Mouse (Mus musculus): ENCODE data around the gene Doc2b. TPM values are rescaled to one million over a fixed set of nuclear protein-coding genes. Genes with fewer than 3 reads are reported as not detected.

Gene Doc2b
- polyA plus RNA-seq, 1 experiment from 2014 or later, result 0.50 TPM

- 0 out of 2 replicates have a peak, but pooled peaks cover 4% of the 10 kb centered on the region for H3K27me3 ChIP-seq
- no peak for ATAC-seq (ENCODE audit: low FRiP score, low read depth)
- H3K4me1 ChIP-seq, result 0 out of 2 replicates have a peak, but pooled peaks cover 3% of the 10 kb centered on the region
- H3K4me3 ChIP-seq, result no peak overlapping the region
- WGBS, result 87% methylated on average over 5 of the region's 5 CpGs
- no peaks in the 10 kb centered on the region for H3K36me3 ChIP-seq
- no peak overlapping the region for H3K9ac ChIP-seq (replicated peaks)
- no peak overlapping the region for H3K4me2 ChIP-seq (replicated peaks)
- no peaks in the 10 kb centered on the region for H3K9me3 ChIP-seq
- H3K27ac ChIP-seq (replicated peaks), result no peak overlapping the region
Measured at GRCm38 (mm10) chr11:75783799-75784198, 12.1 kb downstream of the Doc2b start.

GRCm38 (mm10) chr11:75781919-75782318, 13.9 kb downstream of the Doc2b start:
- Histone ChIP-seq H3K4me1 (no peaks in the 10 kb centered on the region), H3K4me2 (replicated peaks) (no peak overlapping the region), H3K27me3 (0 out of 2 replicates have a peak, but pooled peaks cover 4% of the 10 kb centered on the region), H3K36me3 (no peaks in the 10 kb centered on the region), H3K9ac (replicated peaks) (no peak overlapping the region), H3K27ac (replicated peaks) (no peak overlapping the region), H3K9me3 (no peaks in the 10 kb centered on the region), H3K4me3 (no peak overlapping the region)
- WGBS, result 21% methylated on average over 6 of the region's 6 CpGs
- no peak for ATAC-seq (ENCODE audit: low FRiP score, low read depth)

GRCm38 (mm10) chr11:75775919-75776318, 19.9 kb downstream of the Doc2b start:
- no peak overlapping the region for H3K9ac ChIP-seq (replicated peaks)
- no peak overlapping the region for H3K27ac ChIP-seq (replicated peaks)
- no peak overlapping the region for H3K4me2 ChIP-seq (replicated peaks)
- no peak for ATAC-seq (ENCODE audit: low FRiP score, low read depth)
- peaks cover 9% of the 10 kb centered on the region; the same call in 1 of the 2 replicates for H3K27me3 ChIP-seq
- no peaks in the 10 kb centered on the region for H3K9me3 ChIP-seq
- no peak overlapping the region for H3K4me3 ChIP-seq
- 89% methylated on average over 1 of the region's 1 CpGs for whole genome bisulfite sequencing
- no peaks in the 10 kb centered on the region for H3K36me3 ChIP-seq
- H3K4me1 ChIP-seq, result no peaks in the 10 kb centered on the region

- Histone ChIP-seq H3K27me3 (peaks cover 7% of the 10 kb centered on the region; the same call in 1 of the 2 replicates), H3K27ac (replicated peaks) (no peak overlapping the region), H3K4me3 (no peak overlapping the region), H3K9me3 (no peaks in the 10 kb centered on the region), H3K9ac (replicated peaks) (no peak overlapping the region), H3K36me3 (peaks cover 2% of the 10 kb centered on the region; the same call in 1 of the 2 replicates), H3K4me2 (replicated peaks) (no peak overlapping the region), H3K4me1 (peaks cover 7% of the 10 kb centered on the region)
- ATAC-seq (ENCODE audit: low FRiP score, low read depth), result no peak
- WGBS, result 85% methylated on average over 5 of the region's 5 CpGs
Measured at GRCm38 (mm10) chr11:75772562-75772961, 23.3 kb downstream of the Doc2b start.

- ATAC-seq (ENCODE audit: low FRiP score, low read depth), result peak; percentile 91
- Histone ChIP-seq H3K9ac (replicated peaks) (no peak overlapping the region), H3K9me3 (no peaks in the 10 kb centered on the region), H3K27me3 (peaks cover 7% of the 10 kb centered on the region; the same call in 1 of the 2 replicates), H3K27ac (replicated peaks) (0 out of 2 replicates have a peak overlapping the region, but pooled peaks have one; percentile 39), H3K4me3 (no peak overlapping the region), H3K4me1 (peaks cover 7% of the 10 kb centered on the region), H3K36me3 (peaks cover 34% of the 10 kb centered on the region), H3K4me2 (replicated peaks) (peak overlapping the region; percentile 41)
- WGBS, result under 1% methylated on average over 23 of the region's 23 CpGs
Measured at GRCm38 (mm10) chr11:75769206-75769605, 26.6 kb downstream of the Doc2b start.

- Histone ChIP-seq H3K4me1 (peaks cover 7% of the 10 kb centered on the region), H3K4me3 (no peak overlapping the region), H3K9me3 (no peaks in the 10 kb centered on the region), H3K4me2 (replicated peaks) (no peak overlapping the region), H3K27ac (replicated peaks) (peak overlapping the region; percentile 15; the same call in 1 of the 2 replicates), H3K27me3 (peaks cover 7% of the 10 kb centered on the region; the same call in 1 of the 2 replicates), H3K9ac (replicated peaks) (no peak overlapping the region), H3K36me3 (peaks cover 40% of the 10 kb centered on the region)
- 57% methylated on average over 6 of the region's 6 CpGs for WGBS
- ATAC-seq (ENCODE audit: low FRiP score, low read depth), result no peak
Measured at GRCm38 (mm10) chr11:75768091-75768989, 27.5 kb downstream of the Doc2b start.

- H3K9me3 ChIP-seq, result no peaks in the 10 kb centered on the region
- peaks cover 48% of the 10 kb centered on the region for H3K36me3 ChIP-seq
- WGBS, result 72% methylated on average over 2 of the region's 2 CpGs
- no peak for ATAC-seq (ENCODE audit: low FRiP score, low read depth)
- no peak overlapping the region for H3K4me2 ChIP-seq (replicated peaks)
- no peak overlapping the region for H3K4me3 ChIP-seq
- H3K27ac ChIP-seq (replicated peaks), result no peak overlapping the region
- H3K27me3 ChIP-seq, result peaks cover 7% of the 10 kb centered on the region; the same call in 1 of the 2 replicates
- H3K9ac ChIP-seq (replicated peaks), result no peak overlapping the region
- H3K4me1 ChIP-seq, result peaks cover 7% of the 10 kb centered on the region
Measured at GRCm38 (mm10) chr11:75767014-75767413, 28.8 kb downstream of the Doc2b start.

- Histone ChIP-seq H3K4me2 (replicated peaks) (no peak overlapping the region), H3K9ac (replicated peaks) (no peak overlapping the region), H3K27me3 (no peaks in the 10 kb centered on the region), H3K9me3 (no peaks in the 10 kb centered on the region), H3K4me3 (no peak overlapping the region), H3K4me1 (peaks cover 7% of the 10 kb centered on the region), H3K27ac (replicated peaks) (no peak overlapping the region), H3K36me3 (peaks cover 65% of the 10 kb centered on the region)
- ATAC-seq (ENCODE audit: low FRiP score, low read depth), result no peak
- WGBS, result 84% methylated on average over 8 of the region's 8 CpGs
Measured at GRCm38 (mm10) chr11:75765161-75765560, 30.7 kb downstream of the Doc2b start.

GRCm38 (mm10) chr11:75764521-75765023, 31.3 kb downstream of the Doc2b start:
- H3K4me1 ChIP-seq, result peaks cover 6% of the 10 kb centered on the region
- ATAC-seq (ENCODE audit: low FRiP score, low read depth), result no peak
- H3K4me2 ChIP-seq (replicated peaks), result no peak overlapping the region
- H3K27ac ChIP-seq (replicated peaks), result no peak overlapping the region
- H3K4me3 ChIP-seq, result no peak overlapping the region
- no peaks in the 10 kb centered on the region for H3K9me3 ChIP-seq
- H3K27me3 ChIP-seq, result no peaks in the 10 kb centered on the region
- 88% methylated on average over 4 of the region's 4 CpGs for WGBS
- H3K36me3 ChIP-seq, result peaks cover 70% of the 10 kb centered on the region
- H3K9ac ChIP-seq (replicated peaks), result no peak overlapping the region

- Histone ChIP-seq H3K4me2 (replicated peaks) (no peak overlapping the region), H3K4me1 (no peaks in the 10 kb centered on the region), H3K27me3 (no peaks in the 10 kb centered on the region), H3K9me3 (no peaks in the 10 kb centered on the region), H3K36me3 (peaks cover 85% of the 10 kb centered on the region), H3K27ac (replicated peaks) (no peak overlapping the region), H3K4me3 (no peak overlapping the region), H3K9ac (replicated peaks) (no peak overlapping the region)
- WGBS, result 83% methylated on average over 2 of the region's 2 CpGs
- ATAC-seq (ENCODE audit: low FRiP score, low read depth), result no peak
Measured at GRCm38 (mm10) chr11:75762708-75763107, 33.1 kb downstream of the Doc2b start.

GRCm38 (mm10) chr11:75760785-75761184, 35.1 kb downstream of the Doc2b start:
- H3K9me3 ChIP-seq, result no peaks in the 10 kb centered on the region
- no peaks in the 10 kb centered on the region for H3K4me1 ChIP-seq
- H3K9ac ChIP-seq (replicated peaks), result no peak overlapping the region
- H3K27me3 ChIP-seq, result no peaks in the 10 kb centered on the region
- H3K4me2 ChIP-seq (replicated peaks), result no peak overlapping the region
- no peak for ATAC-seq (ENCODE audit: low FRiP score, low read depth)
- H3K4me3 ChIP-seq, result no peak overlapping the region
- no peak overlapping the region for H3K27ac ChIP-seq (replicated peaks)
- 97% methylated on average over 5 of the region's 5 CpGs for WGBS
- peaks cover 84% of the 10 kb centered on the region for H3K36me3 ChIP-seq

- Histone ChIP-seq H3K9ac (replicated peaks) (no peak overlapping the region), H3K36me3 (peaks cover 68% of the 10 kb centered on the region), H3K4me3 (no peak overlapping the region), H3K27me3 (no peaks in the 10 kb centered on the region), H3K4me2 (replicated peaks) (no peak overlapping the region), H3K4me1 (no peaks in the 10 kb centered on the region), H3K27ac (replicated peaks) (no peak overlapping the region), H3K9me3 (no peaks in the 10 kb centered on the region)
- WGBS, result 93% methylated on average over 1 of the region's 1 CpGs
- ATAC-seq (ENCODE audit: low FRiP score, low read depth), result no peak
Measured at GRCm38 (mm10) chr11:75758553-75758952, 37.3 kb downstream of the Doc2b start.

Measured in midbrain, embryonic 12.5 days (tissue).